Mouse (Mus musculus) embryonic facial prominence, embryonic 14.5 days (tissue): ENCODE results near the gene Ranbp17. TPM values are rescaled to one million over a fixed set of nuclear protein-coding genes. Genes with fewer than 3 reads are reported as not detected.

Source experiments
- ATAC-seq: fragments of 200-750 bp; cut with Nextera tagmentation; 2 replicates; pipeline ENCODE4 v1.8.0; 2017; ENCODE audit warnings: low read depth, moderate number of reproducible peaks, moderate TSS enrichment
- DNase-seq: peaks from one replicate; pipeline ENCODE4 v3.0.0-alpha.2; 2015; ENCODE audit warnings: low spot score
- H3K27ac ChIP-seq: fragments of 300-500 bp; sonication (generic); replicated peaks from 2 replicates; pipeline ENCODE4 v1.5.1; 2014; ENCODE audit warnings: low read depth, mild to moderate bottlenecking, low read length, moderate library complexity
- H3K27me3 ChIP-seq: fragments of 300-500 bp; sonication (generic); replicated peaks from 2 replicates; pipeline ENCODE4 v1.6.1; 2014; ENCODE audit warnings: low read length; ENCODE audit not compliant: control insufficient read depth, insufficient read depth
- H3K36me3 ChIP-seq: fragments of 300-500 bp; sonication (generic); 2 replicates; pipeline ENCODE4 v1.6.1; 2014; ENCODE audit warnings: low read length, mixed read lengths; ENCODE audit not compliant: control insufficient read depth, insufficient read depth
- H3K4me1 ChIP-seq: fragments of 300-500 bp; sonication (generic); 2 replicates; pipeline ENCODE4 v1.6.1; 2014; ENCODE audit warnings: antibody characterized with exemption, low read length; ENCODE audit not compliant: control insufficient read depth, insufficient read depth
- H3K4me2 ChIP-seq: fragments of 300-500 bp; sonication (generic); 2 replicates; pipeline ENCODE4 v1.6.1; 2014; ENCODE audit warnings: low read depth, mild to moderate bottlenecking, low read length, moderate library complexity, mixed read lengths
- H3K4me3 ChIP-seq: fragments of 300-500 bp; sonication (generic); 2 replicates; pipeline ENCODE4 v1.5.1; 2014; ENCODE audit warnings: low read depth, mild to moderate bottlenecking, low read length
- H3K9ac ChIP-seq: fragments of 300-500 bp; sonication (generic); 2 replicates; pipeline ENCODE4 v1.6.1; 2014; ENCODE audit warnings: low read depth, mild to moderate bottlenecking, low read length, moderate library complexity, mixed read lengths
- H3K9me3 ChIP-seq: fragments of 300-500 bp; sonication (generic); 2 replicates; pipeline ENCODE4 v1.6.1; 2016; ENCODE audit warnings: low read length; ENCODE audit not compliant: control insufficient read depth
- WGBS: fragments of 180-500 bp; shearing (Covaris S2); extraction: QIAGEN DNeasy Blood & Tissue Kit; methylation state at CpG from one replicate; pipeline ENCODE4 v1.1.7; 2014; 5-methylcytosine and 5-hydroxymethylcytosine counted together
- polyA plus RNA-seq: library from polyadenylated mRNA; unstranded; fragments of >200 nt; fragmentation: Nextera tagmentation; extraction: Ambion mirVana; gene quantifications from 2 replicates; pipeline ENCODE4 v1.2.1, GENCODE M21; 2014

Ranbp17 gene
- polyA plus RNA-seq, 1 experiment from 2014 or later: 5.7 TPM

GRCm38 (mm10) chr11:33217384-33218079 is 296.0 kb downstream of the Ranbp17 start:
- peak; percentile 73 for DNase-seq
- no peaks in the 10 kb centered on the region for H3K36me3 ChIP-seq
- H3K9me3 ChIP-seq: no peaks in the 10 kb centered on the region
- no peak overlapping the region for H3K27ac ChIP-seq
- no peak overlapping the region for H3K4me2 ChIP-seq
- no peak overlapping the region for H3K9ac ChIP-seq
- H3K4me3 ChIP-seq: no peak overlapping the region
- ATAC-seq: no peak
- H3K4me1 ChIP-seq: peaks cover 12% of the 10 kb centered on the region
- H3K27me3 ChIP-seq: no peaks in the 10 kb centered on the region
- 64% methylated on average over 8 of the region's 8 CpGs for WGBS

- Histone ChIP-seq H3K4me2 (no peak overlapping the region), H3K4me3 (no peak overlapping the region), H3K27me3 (peaks cover 60% of the 10 kb centered on the region), H3K9ac (no peak overlapping the region), H3K27ac (no peak overlapping the region), H3K4me1 (peaks cover 6% of the 10 kb centered on the region), H3K9me3 (no peaks in the 10 kb centered on the region), H3K36me3 (no peaks in the 10 kb centered on the region)
- DNase-seq: no peak
- no peak for ATAC-seq
- WGBS: 71% methylated on average over 2 of the region's 2 CpGs
Observed at GRCm38 (mm10) chr11:33207411-33207810, 306.1 kb downstream of the Ranbp17 start.

- Histone ChIP-seq H3K27me3 (peaks cover 83% of the 10 kb centered on the region), H3K9me3 (no peaks in the 10 kb centered on the region), H3K36me3 (no peaks in the 10 kb centered on the region), H3K4me1 (peaks cover 18% of the 10 kb centered on the region), H3K4me3 (no peak overlapping the region), H3K27ac (no peak overlapping the region), H3K9ac (no peak overlapping the region), H3K4me2 (no peak overlapping the region)
- ATAC-seq (no peak), DNase-seq (no peak)
- 9% methylated on average over 3 of the region's 3 CpGs for WGBS
Observed at GRCm38 (mm10) chr11:33204966-33205365, 308.6 kb downstream of the Ranbp17 start.

- no peak overlapping the region for H3K27ac ChIP-seq
- DNase-seq: no peak
- peak overlapping the region; percentile 6; the same call in 1 of the 2 replicates for H3K9ac ChIP-seq
- no peak overlapping the region for H3K4me3 ChIP-seq
- under 1% methylated on average over 18 of the region's 18 CpGs for WGBS
- no peaks in the 10 kb centered on the region for H3K36me3 ChIP-seq
- H3K27me3 ChIP-seq: peaks cover 90% of the 10 kb centered on the region
- H3K4me2 ChIP-seq: no peak overlapping the region
- H3K4me1 ChIP-seq: peaks cover 18% of the 10 kb centered on the region
- H3K9me3 ChIP-seq: no peaks in the 10 kb centered on the region
- no peak for ATAC-seq
Observed at GRCm38 (mm10) chr11:33204329-33204705, 309.2 kb downstream of the Ranbp17 start.

- Histone ChIP-seq H3K9me3 (no peaks in the 10 kb centered on the region), H3K27me3 (peaks cover 96% of the 10 kb centered on the region), H3K4me1 (peaks cover 18% of the 10 kb centered on the region), H3K4me2 (peak within 1 kb of the TSS; percentile 56), H3K27ac (no peak within 1 kb of the TSS), H3K36me3 (no peaks in the 10 kb centered on the region), H3K9ac (peak within 1 kb of the TSS; percentile 34; the same call in 1 of the 2 replicates), H3K4me3 (peak within 1 kb of the TSS; percentile 35)
- WGBS: under 1% methylated on average over 58 of the region's 81 CpGs
- peak; percentile 83 for DNase-seq
- peak; percentile 65 for ATAC-seq
Observed at GRCm38 (mm10) chr11:33203383-33204328, 309.9 kb downstream of the Ranbp17 start, which contains the start of gene Tlx3. Gene Tlx3, minus strand, starts transcription at chr11:33203589.

- Histone ChIP-seq H3K27me3 (peaks cover 99% of the 10 kb centered on the region), H3K36me3 (no peaks in the 10 kb centered on the region), H3K4me2 (peak overlapping the region; percentile 56), H3K9me3 (no peaks in the 10 kb centered on the region), H3K4me3 (peak overlapping the region; percentile 35), H3K4me1 (peaks cover 18% of the 10 kb centered on the region), H3K9ac (peak overlapping the region; percentile 34; the same call in 1 of the 2 replicates), H3K27ac (no peak overlapping the region)
- under 1% methylated on average over 22 of the region's 47 CpGs for WGBS
- DNase-seq: no peak
- ATAC-seq: peak; percentile 14; the same call in 1 of the 2 replicates
Observed at GRCm38 (mm10) chr11:33202972-33203371, 310.6 kb downstream of the Ranbp17 start.

- Histone ChIP-seq H3K36me3 (no peaks in the 10 kb centered on the region), H3K9me3 (peaks cover 3% of the 10 kb centered on the region), H3K4me1 (peaks cover 18% of the 10 kb centered on the region), H3K27ac (no peak overlapping the region), H3K4me2 (peak overlapping the region; percentile 56; the same call in 1 of the 2 replicates), H3K9ac (no peak overlapping the region), H3K27me3 (peaks cover 99% of the 10 kb centered on the region), H3K4me3 (peak overlapping the region; percentile 35; the same call in 1 of the 2 replicates)
- 1% methylated on average over 35 of the region's 37 CpGs for WGBS
- DNase-seq (no peak), ATAC-seq (no peak)
Observed at GRCm38 (mm10) chr11:33202296-33202695, 311.2 kb downstream of the Ranbp17 start.

- peaks cover 18% of the 10 kb centered on the region for H3K4me1 ChIP-seq
- H3K9ac ChIP-seq: no peak overlapping the region
- peak overlapping the region; percentile 59 for H3K4me2 ChIP-seq
- WGBS: 4% methylated on average over 19 of the region's 19 CpGs
- DNase-seq: no peak
- H3K27me3 ChIP-seq: peaks cover 99% of the 10 kb centered on the region
- ATAC-seq: no peak
- no peaks in the 10 kb centered on the region for H3K36me3 ChIP-seq
- H3K27ac ChIP-seq: no peak overlapping the region
- H3K4me3 ChIP-seq: peak overlapping the region; percentile 35
- peaks cover 6% of the 10 kb centered on the region for H3K9me3 ChIP-seq
Observed at GRCm38 (mm10) chr11:33201626-33202010, 311.9 kb downstream of the Ranbp17 start.
